Mouse (Mus musculus) bone marrow macrophage, adult 2 months (primary cell): ENCODE results near the gene Cpvl.

ENCODE experiments used
- CTCF ChIP-seq: IDR thresholded peaks from 2 replicates; pipeline ENCODE4 v1.5.1; 2012; ENCODE audit warnings: low read depth, mild to moderate bottlenecking, low read length, moderate library complexity
- POLR2A ChIP-seq: IDR thresholded peaks from 2 replicates; pipeline ENCODE4 v1.6.1; 2012; ENCODE audit warnings: mild to moderate bottlenecking, low read depth, low read length, borderline replicate concordance

GRCm38 (mm10) chr6:53965900-53966299 lies 12.6 kb downstream of the Cpvl start:
- TF ChIP-seq CTCF (no peak), POLR2A (no peak)
